Mouse (Mus musculus) limb, embryonic 15.5 days (tissue): ENCODE measurements around the gene Sik3. TPM values are rescaled to one million over a fixed set of nuclear protein-coding genes. Genes with fewer than 3 reads are reported as not detected.

Experiments used
- ATAC-seq: fragments of 200-750 bp; cut with Nextera tagmentation; 2 replicates; pipeline ENCODE4 v1.8.0; 2017; ENCODE audit warnings: low read depth, moderate TSS enrichment; ENCODE audit not compliant: insufficient number of reproducible peaks, low FRiP score, low TSS enrichment
- H3K27ac ChIP-seq: fragments of 300-500 bp; sonication (generic); 2 replicates; pipeline ENCODE4 v1.5.1; 2015; ENCODE audit warnings: moderate library complexity, mild to moderate bottlenecking, inconsistent platforms
- H3K27me3 ChIP-seq: fragments of 300-500 bp; sonication (generic); 2 replicates; pipeline ENCODE4 v1.6.1; 2015; ENCODE audit warnings: inconsistent platforms
- H3K36me3 ChIP-seq: fragments of 300-500 bp; sonication (generic); 2 replicates; pipeline ENCODE4 v1.6.1; 2015; ENCODE audit warnings: inconsistent platforms
- H3K4me1 ChIP-seq: fragments of 300-500 bp; sonication (generic); 2 replicates; pipeline ENCODE4 v1.6.1; 2015; ENCODE audit warnings: inconsistent platforms
- H3K4me2 ChIP-seq: fragments of 300-500 bp; sonication (generic); 2 replicates; pipeline ENCODE4 v1.6.1; 2015; ENCODE audit warnings: mild to moderate bottlenecking, inconsistent platforms
- H3K4me3 ChIP-seq: fragments of 300-500 bp; sonication (generic); 2 replicates; pipeline ENCODE4 v1.5.1; 2015; ENCODE audit warnings: mild to moderate bottlenecking, inconsistent platforms
- H3K9ac ChIP-seq: fragments of 300-500 bp; sonication (generic); 2 replicates; pipeline ENCODE4 v1.6.1; 2015; ENCODE audit warnings: inconsistent platforms
- H3K9me3 ChIP-seq: fragments of 300-500 bp; sonication (generic); 2 replicates; pipeline ENCODE4 v1.6.1; 2016; ENCODE audit warnings: inconsistent platforms
- WGBS: fragments of 180-500 bp; shearing (Covaris S2); methylation state at CpG from one replicate; pipeline ENCODE4 v1.1.7; 2015; 5-methylcytosine and 5-hydroxymethylcytosine counted together
- polyA plus RNA-seq: library from polyadenylated mRNA; unstranded; fragments of >200 nt; fragmentation: Nextera tagmentation; extraction: Ambion mirVana; gene quantifications from 2 replicates; pipeline ENCODE4 v1.2.1, GENCODE M21; 2015

Gene Sik3
- polyA plus RNA-seq, 1 experiment from 2014 or later = 11.8 TPM

DNA sequence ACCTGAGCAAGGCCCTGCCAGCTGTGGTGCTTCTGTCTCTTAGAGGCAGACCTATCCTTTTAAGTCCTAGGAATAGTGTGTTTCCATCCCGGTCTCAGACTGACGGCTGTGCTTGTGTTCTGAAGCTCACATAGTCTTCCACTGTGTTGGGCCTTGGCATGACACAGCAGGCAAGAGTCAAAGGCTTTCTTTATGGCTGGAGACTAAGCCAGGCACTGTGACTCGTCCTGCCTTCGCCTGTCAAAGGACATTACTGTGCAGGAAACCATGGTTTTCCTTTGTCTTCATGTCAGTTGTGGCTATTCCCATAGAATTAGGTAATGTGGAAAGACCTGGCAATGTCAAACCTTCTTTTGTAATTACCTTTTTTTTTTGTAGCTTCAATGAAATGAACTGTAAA, 144.1 kb downstream of the Sik3 start:
- no peak overlapping the region for H3K9ac ChIP-seq
- H3K9me3 ChIP-seq = no peaks in the 10 kb centered on the region
- no peak overlapping the region for H3K4me3 ChIP-seq
- no peaks in the 10 kb centered on the region for H3K27me3 ChIP-seq
- H3K4me2 ChIP-seq = no peak overlapping the region
- peaks cover 6% of the 10 kb centered on the region for H3K4me1 ChIP-seq
- no peak for ATAC-seq
- WGBS = 65% methylated on average over 4 of the region's 4 CpGs
- 0 out of 2 replicates have a peak overlapping the region, but pooled peaks have one; percentile 50 for H3K27ac ChIP-seq
- H3K36me3 ChIP-seq = peaks cover 14% of the 10 kb centered on the region; the same call in 1 of the 2 replicates

DNA sequence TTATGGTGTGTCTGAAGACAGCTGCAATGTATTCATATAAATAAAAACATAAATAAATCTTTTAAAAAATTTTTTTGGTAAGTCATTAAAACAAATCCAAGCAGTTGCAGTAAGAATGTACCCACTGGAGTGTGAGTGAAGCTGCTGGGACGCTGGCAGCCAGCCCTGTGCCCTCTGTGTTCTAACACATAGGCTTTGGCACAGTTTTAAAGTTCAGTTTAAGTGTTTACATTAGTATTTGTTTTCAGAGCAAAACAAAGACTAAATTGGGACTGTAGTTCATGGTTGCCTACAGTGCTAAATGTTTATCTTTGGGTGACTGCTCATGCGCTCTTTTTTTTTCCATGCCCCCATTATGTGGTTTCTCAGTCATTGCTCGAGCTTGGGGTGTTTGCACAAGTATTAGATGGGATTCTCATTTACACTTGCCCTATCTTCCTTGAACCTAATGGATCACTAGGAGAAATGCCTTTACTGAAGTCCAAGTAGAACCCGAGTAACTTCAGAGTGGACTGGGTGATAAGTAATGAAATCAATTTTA, 145.7 kb downstream of the Sik3 start:
- 88% methylated on average over 4 of the region's 4 CpGs for WGBS
- Histone ChIP-seq H3K27me3 (no peaks in the 10 kb centered on the region), H3K9me3 (no peaks in the 10 kb centered on the region), H3K4me3 (no peak overlapping the region), H3K36me3 (peaks cover 14% of the 10 kb centered on the region; the same call in 1 of the 2 replicates), H3K27ac (no peak overlapping the region), H3K4me1 (0 out of 2 replicates have a peak, but pooled peaks cover 3% of the 10 kb centered on the region), H3K9ac (no peak overlapping the region), H3K4me2 (no peak overlapping the region)
- ATAC-seq = no peak

DNA sequence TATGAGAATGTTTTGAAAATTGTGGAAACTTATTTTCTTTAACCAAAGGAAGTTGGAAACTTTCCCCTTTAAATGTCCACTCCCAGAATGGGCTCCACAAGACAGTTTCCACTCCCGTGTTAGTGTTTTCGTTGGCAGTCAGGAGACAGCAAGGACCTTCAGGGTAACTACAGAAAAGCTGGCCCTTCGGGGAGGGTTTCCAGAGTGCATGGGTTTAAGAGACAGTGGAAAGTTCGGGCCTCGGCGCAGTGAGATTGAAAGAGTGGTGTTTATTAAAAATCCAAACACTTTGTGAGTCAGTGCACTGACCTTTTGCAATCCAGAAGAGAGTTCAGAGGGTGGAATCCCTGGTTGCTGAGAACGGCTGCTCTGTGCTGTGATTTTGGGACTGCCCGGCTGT, 150.8 kb downstream of the Sik3 start:
- Histone ChIP-seq H3K9ac (no peak overlapping the region), H3K36me3 (0 out of 2 replicates have a peak, but pooled peaks cover 4% of the 10 kb centered on the region), H3K4me3 (no peak overlapping the region), H3K4me1 (0 out of 2 replicates have a peak, but pooled peaks cover 3% of the 10 kb centered on the region), H3K9me3 (no peaks in the 10 kb centered on the region), H3K27me3 (no peaks in the 10 kb centered on the region), H3K4me2 (no peak overlapping the region), H3K27ac (peak overlapping the region; percentile 77)
- ATAC-seq = no peak
- WGBS = 56% methylated on average over 8 of the region's 8 CpGs

DNA sequence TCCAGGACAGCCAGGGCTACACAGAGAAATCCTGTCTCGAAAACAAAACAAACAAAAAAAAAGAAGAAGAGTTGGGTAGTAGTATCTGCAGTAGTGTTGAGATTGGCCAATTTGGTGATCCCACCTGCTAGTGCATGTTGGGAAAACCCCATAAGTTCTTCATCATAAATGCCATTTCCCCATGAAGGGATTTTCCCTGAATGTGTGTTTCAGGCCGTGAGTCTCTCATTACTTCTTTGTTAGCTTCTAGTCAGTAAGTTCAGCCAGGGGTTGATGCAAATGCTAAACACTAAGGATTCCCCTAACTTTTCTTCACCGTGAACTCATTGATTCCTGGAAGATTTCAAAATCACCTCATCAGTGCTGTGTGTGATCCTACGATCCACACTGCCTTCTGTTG, 156.2 kb downstream of the Sik3 start:
- Histone ChIP-seq H3K36me3 (no peaks in the 10 kb centered on the region), H3K9me3 (no peaks in the 10 kb centered on the region), H3K4me3 (no peak overlapping the region), H3K9ac (no peak overlapping the region), H3K4me1 (peaks cover 9% of the 10 kb centered on the region), H3K27me3 (no peaks in the 10 kb centered on the region), H3K4me2 (no peak overlapping the region), H3K27ac (no peak overlapping the region)
- ATAC-seq = no peak
- WGBS = 62% methylated on average over 4 of the region's 4 CpGs

DNA sequence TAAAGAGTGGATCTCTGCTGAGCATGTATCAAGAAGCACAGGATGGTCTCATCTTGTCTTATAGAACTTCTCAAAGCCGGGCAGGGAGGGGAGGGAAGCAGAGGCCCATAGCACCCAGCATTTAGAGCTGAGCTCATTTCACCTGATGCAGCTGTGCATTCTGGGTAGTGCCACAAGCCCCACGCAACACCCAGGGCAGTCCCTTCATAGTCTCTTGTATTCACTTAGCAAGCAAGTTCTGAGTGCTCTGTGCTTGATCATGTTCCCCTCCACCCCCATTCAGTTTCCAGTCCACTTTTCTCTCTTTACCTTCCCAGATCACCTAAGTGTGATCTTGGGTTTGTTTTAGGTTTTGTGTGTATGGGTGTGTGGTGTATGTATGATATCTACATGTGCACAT, 159.6 kb downstream of the Sik3 start:
- Histone ChIP-seq H3K4me3 (no peak overlapping the region), H3K4me1 (peaks cover 14% of the 10 kb centered on the region), H3K27ac (no peak overlapping the region), H3K9ac (no peak overlapping the region), H3K9me3 (no peaks in the 10 kb centered on the region), H3K36me3 (no peaks in the 10 kb centered on the region), H3K27me3 (no peaks in the 10 kb centered on the region), H3K4me2 (no peak overlapping the region)
- 85% methylated on average over 2 of the region's 2 CpGs for WGBS
- ATAC-seq = no peak

DNA sequence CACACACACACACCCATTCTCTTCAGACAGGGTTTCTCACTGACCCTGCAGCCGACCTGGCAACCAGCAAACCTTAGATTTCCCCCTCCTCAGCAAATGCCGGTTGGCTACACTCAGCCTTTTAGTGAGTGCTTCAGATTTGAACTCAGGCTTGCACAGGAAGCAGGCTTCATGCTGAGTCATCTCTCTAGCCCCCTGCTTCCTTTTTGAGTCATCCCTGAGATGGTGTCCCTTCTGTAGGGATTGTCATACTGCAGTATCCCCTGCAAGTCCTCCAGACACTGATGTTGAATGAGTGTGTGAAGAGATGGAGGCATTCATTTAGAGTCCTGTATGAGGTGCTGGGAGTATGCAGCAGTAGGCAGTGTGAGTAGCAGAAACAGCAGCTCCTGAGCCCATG, 160.3 kb downstream of the Sik3 start:
- Histone ChIP-seq H3K9me3 (no peaks in the 10 kb centered on the region), H3K4me1 (peaks cover 14% of the 10 kb centered on the region), H3K27me3 (no peaks in the 10 kb centered on the region), H3K36me3 (peaks cover 5% of the 10 kb centered on the region; the same call in 1 of the 2 replicates), H3K9ac (no peak overlapping the region), H3K4me3 (no peak overlapping the region), H3K4me2 (no peak overlapping the region), H3K27ac (peak overlapping the region; percentile 50; the same call in 1 of the 2 replicates)
- WGBS = 52% methylated on average over 2 of the region's 2 CpGs
- ATAC-seq = no peak

DNA sequence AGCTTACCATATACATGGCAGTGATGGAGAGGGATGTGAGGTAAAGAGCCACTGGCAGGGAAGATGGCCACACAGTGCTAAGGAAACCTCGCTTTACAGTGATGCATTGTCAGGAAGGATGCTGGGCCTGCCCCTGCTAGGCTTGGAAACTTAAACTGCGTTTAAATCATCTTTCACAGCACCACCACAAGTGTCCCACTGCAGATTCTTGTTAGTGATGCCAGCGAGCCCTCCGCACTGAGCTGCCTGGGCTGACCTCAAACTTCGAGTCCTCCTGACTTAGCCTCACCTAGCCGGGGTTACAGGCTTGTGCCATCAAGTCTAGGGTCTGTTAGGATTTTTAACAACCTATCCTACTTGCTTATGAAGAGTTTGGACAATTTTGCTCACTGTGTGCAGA, 161.3 kb downstream of the Sik3 start:
- H3K9me3 ChIP-seq = no peaks in the 10 kb centered on the region
- WGBS = 83% methylated on average over 6 of the region's 6 CpGs
- H3K4me2 ChIP-seq = no peak overlapping the region
- peaks cover 14% of the 10 kb centered on the region; the same call in 1 of the 2 replicates for H3K36me3 ChIP-seq
- H3K4me3 ChIP-seq = no peak overlapping the region
- H3K27ac ChIP-seq = peak overlapping the region; percentile 57; the same call in 1 of the 2 replicates
- H3K27me3 ChIP-seq = no peaks in the 10 kb centered on the region
- peaks cover 14% of the 10 kb centered on the region for H3K4me1 ChIP-seq
- H3K9ac ChIP-seq = no peak overlapping the region
- ATAC-seq = no peak

DNA sequence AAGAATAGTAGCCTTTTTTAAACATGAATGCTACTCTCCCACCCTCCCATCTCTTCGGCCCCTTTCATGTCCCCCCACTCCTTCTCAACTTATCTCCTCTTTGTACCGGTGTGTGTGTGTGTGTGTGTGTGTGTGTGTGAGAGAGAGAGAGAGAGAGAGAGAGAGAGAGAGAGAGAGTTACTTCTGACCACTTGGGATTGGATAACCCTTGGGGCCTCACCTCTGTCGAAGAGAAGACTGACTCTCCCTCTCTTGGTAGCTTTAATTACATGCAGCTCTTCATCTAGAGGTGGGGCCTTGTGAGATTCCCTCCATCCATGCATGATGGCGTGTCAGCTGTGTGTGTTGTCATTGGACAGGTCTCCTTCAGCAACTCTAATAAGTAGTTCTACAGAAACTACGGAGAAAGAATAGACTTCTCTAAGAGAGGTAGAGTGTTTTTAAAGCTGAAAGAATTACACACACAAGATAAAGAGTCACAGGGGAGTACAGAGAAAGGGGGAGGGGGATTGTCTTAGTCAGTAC, 162.2 kb downstream of the Sik3 start:
- 72% methylated on average over 5 of the region's 5 CpGs for WGBS
- no peaks in the 10 kb centered on the region for H3K27me3 ChIP-seq
- ATAC-seq = no peak
- peaks cover 14% of the 10 kb centered on the region for H3K4me1 ChIP-seq
- peaks cover 16% of the 10 kb centered on the region; the same call in 1 of the 2 replicates for H3K36me3 ChIP-seq
- peak overlapping the region; percentile 13; the same call in 1 of the 2 replicates for H3K27ac ChIP-seq
- no peaks in the 10 kb centered on the region for H3K9me3 ChIP-seq
- H3K4me2 ChIP-seq = no peak overlapping the region
- no peak overlapping the region for H3K9ac ChIP-seq
- H3K4me3 ChIP-seq = no peak overlapping the region

DNA sequence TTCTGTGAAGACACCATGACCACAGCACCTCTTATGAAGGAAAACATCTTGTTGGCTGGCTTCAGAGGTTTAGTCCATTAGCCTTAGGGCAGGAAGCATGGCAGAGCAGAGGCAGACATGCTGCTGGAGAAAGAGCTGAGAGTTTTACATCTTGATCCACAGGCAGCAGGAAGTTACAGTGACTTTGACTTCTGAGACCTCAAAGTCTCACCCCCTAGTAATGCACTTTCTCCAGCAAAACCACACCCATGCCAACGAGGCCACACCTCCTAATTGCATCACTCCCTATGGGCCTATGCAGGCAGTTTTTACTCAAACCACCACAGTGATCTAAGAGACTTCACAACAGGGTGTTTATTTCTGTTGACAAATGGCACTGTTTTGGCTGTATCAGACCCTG, 162.7 kb downstream of the Sik3 start:
- WGBS = 30% methylated on average over 1 of the region's 1 CpGs

DNA sequence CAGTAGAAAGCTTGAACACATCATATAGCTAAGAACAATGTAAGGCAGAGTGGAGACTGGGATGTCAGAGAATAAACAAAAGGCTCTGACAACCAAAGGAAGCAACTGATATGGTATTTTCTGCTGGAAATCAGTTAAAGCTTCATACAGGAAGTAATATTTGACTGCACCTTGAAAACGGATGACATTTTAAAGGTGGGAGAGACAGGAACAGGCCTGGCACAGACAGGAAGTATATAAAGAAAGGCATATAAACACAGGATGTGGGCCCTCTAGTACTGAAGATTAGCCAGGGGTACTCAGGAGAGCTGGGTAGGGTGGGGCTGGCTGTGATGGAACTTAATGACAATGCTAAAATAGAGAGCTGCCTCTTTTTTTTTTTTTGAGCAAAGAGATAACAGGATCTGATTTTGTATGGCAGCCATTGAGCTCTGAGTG, 163.3 kb downstream of the Sik3 start:
- no peak for ATAC-seq
- WGBS = 30% methylated on average over 1 of the region's 1 CpGs

More for the DNA sequence above, 162.7 kb downstream of the Sik3 start:
- no peak overlapping the region for H3K9ac ChIP-seq
- no peak overlapping the region for H3K27ac ChIP-seq
- no peaks in the 10 kb centered on the region for H3K9me3 ChIP-seq
- H3K4me3 ChIP-seq = no peak overlapping the region
- H3K36me3 ChIP-seq = peaks cover 17% of the 10 kb centered on the region; the same call in 1 of the 2 replicates
- ATAC-seq = no peak
- no peaks in the 10 kb centered on the region for H3K27me3 ChIP-seq
- H3K4me2 ChIP-seq = no peak overlapping the region
- H3K4me1 ChIP-seq = peaks cover 14% of the 10 kb centered on the region

DNA sequence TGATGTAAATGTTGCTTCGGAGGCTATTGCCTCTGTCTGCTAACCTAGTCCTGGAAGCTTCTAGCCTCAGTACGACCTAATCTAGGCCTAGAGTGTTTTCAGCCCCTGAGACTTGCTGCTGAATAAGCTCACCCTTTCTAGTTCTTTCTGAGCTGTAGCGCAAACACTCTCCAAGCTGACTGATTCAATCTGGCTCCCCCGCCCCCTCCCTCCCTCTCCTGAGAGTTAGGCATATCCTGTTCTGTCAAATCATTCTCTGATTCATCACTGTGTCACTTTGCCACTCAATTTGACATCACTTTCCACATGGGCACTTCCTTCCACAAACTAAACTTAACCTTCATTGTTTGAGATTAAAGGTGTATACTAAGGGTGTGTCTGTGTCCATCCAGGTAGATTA, 164.0 kb downstream of the Sik3 start:
- H3K9me3 ChIP-seq = no peaks in the 10 kb centered on the region
- WGBS = 83% methylated on average over 4 of the region's 4 CpGs
- peaks cover 18% of the 10 kb centered on the region for H3K4me1 ChIP-seq
- no peaks in the 10 kb centered on the region for H3K27me3 ChIP-seq
- peaks cover 20% of the 10 kb centered on the region; the same call in 1 of the 2 replicates for H3K36me3 ChIP-seq
- H3K9ac ChIP-seq = no peak overlapping the region
- no peak overlapping the region for H3K4me2 ChIP-seq
- no peak overlapping the region for H3K27ac ChIP-seq
- ATAC-seq = no peak
- H3K4me3 ChIP-seq = no peak overlapping the region

More for the DNA sequence above, 163.3 kb downstream of the Sik3 start:
- no peaks in the 10 kb centered on the region for H3K9me3 ChIP-seq
- H3K27ac ChIP-seq = no peak overlapping the region
- H3K36me3 ChIP-seq = peaks cover 20% of the 10 kb centered on the region; the same call in 1 of the 2 replicates
- H3K27me3 ChIP-seq = no peaks in the 10 kb centered on the region
- H3K4me3 ChIP-seq = no peak overlapping the region
- H3K4me2 ChIP-seq = no peak overlapping the region
- peaks cover 18% of the 10 kb centered on the region for H3K4me1 ChIP-seq
- H3K9ac ChIP-seq = no peak overlapping the region

DNA sequence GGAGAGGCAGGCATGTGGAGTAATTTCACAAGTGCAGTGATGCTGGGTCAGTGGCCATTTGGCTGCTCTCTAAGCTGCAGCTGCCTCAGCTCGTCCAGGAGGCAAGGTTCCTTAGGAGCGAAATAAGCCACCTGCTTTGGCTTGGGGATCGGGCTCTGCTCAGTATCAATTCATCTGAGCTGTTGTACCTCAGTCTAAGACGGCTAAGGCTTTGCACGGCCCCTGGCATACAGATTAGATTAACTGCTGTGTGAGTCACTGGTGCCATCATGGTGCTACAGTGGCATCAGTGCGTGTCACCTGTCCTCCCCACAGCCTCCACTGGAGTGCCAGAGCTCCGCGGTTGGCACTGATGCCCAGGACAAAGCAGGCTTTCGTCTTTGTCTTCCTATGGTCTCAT, 166.0 kb downstream of the Sik3 start:
- Histone ChIP-seq H3K9ac (no peak overlapping the region), H3K4me2 (no peak overlapping the region), H3K27ac (no peak overlapping the region), H3K36me3 (peaks cover 20% of the 10 kb centered on the region; the same call in 1 of the 2 replicates), H3K4me1 (peaks cover 9% of the 10 kb centered on the region), H3K27me3 (no peaks in the 10 kb centered on the region), H3K4me3 (no peak overlapping the region), H3K9me3 (no peaks in the 10 kb centered on the region)
- no peak for ATAC-seq
- 89% methylated on average over 9 of the region's 9 CpGs for WGBS
